Mouse (Mus musculus) intestine, embryonic 15.5 days (tissue): ENCODE measurements at regions not wholly inside any gene's neighbourhood (a gene's known extent, or its start where the extent isn't known, plus 50 kb on each side); places are given as distances from the start of the nearest gene placed in this dataset.

ENCODE experiments used
- ATAC-seq: fragments of 200-750 bp; cut with Nextera tagmentation; 2 replicates; pipeline ENCODE4 v1.8.0; 2017; ENCODE audit warnings: moderate TSS enrichment, moderate library complexity
- H3K27ac ChIP-seq: fragments of 300-500 bp; sonication (generic); 2 replicates; pipeline ENCODE4 v1.5.1; 2015; ENCODE audit warnings: mild to moderate bottlenecking, inconsistent platforms
- H3K27me3 ChIP-seq: fragments of 300-500 bp; sonication (generic); replicated peaks from 2 replicates; pipeline ENCODE4 v1.6.1; 2015; ENCODE audit warnings: inconsistent platforms
- H3K36me3 ChIP-seq: fragments of 300-500 bp; sonication (generic); 2 replicates; pipeline ENCODE4 v1.6.1; 2015; ENCODE audit warnings: inconsistent platforms
- H3K4me1 ChIP-seq: fragments of 300-500 bp; sonication (generic); replicated peaks from 2 replicates; pipeline ENCODE4 v1.6.1; 2015; ENCODE audit warnings: inconsistent platforms
- H3K4me2 ChIP-seq: fragments of 300-500 bp; sonication (generic); replicated peaks from 2 replicates; pipeline ENCODE4 v1.6.1; 2015; ENCODE audit warnings: mild to moderate bottlenecking, inconsistent platforms
- H3K4me3 ChIP-seq: fragments of 300-500 bp; sonication (generic); replicated peaks from 2 replicates; pipeline ENCODE4 v1.5.1; 2015; ENCODE audit warnings: inconsistent platforms
- H3K9ac ChIP-seq: fragments of 300-500 bp; sonication (generic); 2 replicates; pipeline ENCODE4 v1.6.1; 2015; ENCODE audit warnings: inconsistent platforms
- H3K9me3 ChIP-seq: fragments of 300-500 bp; sonication (generic); 2 replicates; pipeline ENCODE4 v1.6.1; 2016; ENCODE audit warnings: inconsistent platforms
- WGBS: fragments of 180-500 bp; shearing (Covaris S2); methylation state at CpG from one replicate; pipeline ENCODE4 v1.1.7; 2015; 5-methylcytosine and 5-hydroxymethylcytosine counted together

DNA sequence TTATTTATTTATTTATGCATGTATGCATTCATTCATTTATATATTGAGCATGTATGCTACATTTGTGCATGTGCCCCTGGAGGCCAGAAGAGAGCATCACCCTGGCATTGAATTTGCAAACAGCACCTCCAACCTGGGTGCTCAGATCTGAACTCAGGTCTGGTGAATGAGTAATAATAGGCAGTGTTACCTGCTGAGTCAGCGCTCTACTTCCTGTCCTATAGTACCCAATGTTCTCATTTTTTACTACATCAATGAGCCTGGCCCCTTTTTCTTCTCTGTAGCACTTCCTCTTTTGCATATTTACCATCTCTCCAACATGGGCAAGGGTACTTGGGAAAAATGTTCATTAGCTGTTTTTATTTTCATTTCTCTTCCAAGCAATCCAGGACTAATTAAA, 2711.9 kb upstream of the 5930422O12Rik start:
- Histone ChIP-seq H3K4me3 (no peak overlapping the region), H3K9ac (no peak overlapping the region), H3K4me2 (no peak overlapping the region), H3K27me3 (no peaks in the 10 kb centered on the region), H3K4me1 (no peaks in the 10 kb centered on the region), H3K36me3 (no peaks in the 10 kb centered on the region), H3K27ac (no peak overlapping the region), H3K9me3 (no peaks in the 10 kb centered on the region)
- no peak for ATAC-seq
- 83% methylated on average over 1 of the region's 1 CpGs for WGBS

DNA sequence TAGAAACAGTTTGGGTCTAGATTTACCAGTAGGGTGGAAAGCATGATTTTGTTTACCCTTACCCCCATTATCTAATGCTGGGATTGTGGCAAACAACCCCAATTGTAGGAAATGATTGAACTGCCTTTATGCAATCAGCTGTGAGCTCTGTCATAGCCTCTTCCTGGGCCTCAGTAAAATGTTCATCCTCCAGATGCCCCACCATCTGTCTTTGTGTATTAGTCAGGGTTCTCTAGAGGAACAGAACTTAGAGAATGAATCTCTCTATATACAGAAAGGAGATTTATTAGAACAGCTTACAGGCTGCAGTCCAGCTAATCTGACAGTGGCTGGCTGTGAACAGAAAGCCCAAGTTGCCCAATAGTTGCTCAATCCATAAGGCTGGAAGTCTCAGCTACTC, 2698.1 kb upstream of the 5930422O12Rik start:
- no peaks in the 10 kb centered on the region for H3K36me3 ChIP-seq
- no peaks in the 10 kb centered on the region for H3K27me3 ChIP-seq
- no peak for ATAC-seq
- H3K9me3 ChIP-seq: no peaks in the 10 kb centered on the region
- H3K4me3 ChIP-seq: no peak overlapping the region
- H3K9ac ChIP-seq: no peak overlapping the region
- no peak overlapping the region for H3K4me2 ChIP-seq
- no peak overlapping the region for H3K27ac ChIP-seq
- H3K4me1 ChIP-seq: no peaks in the 10 kb centered on the region

DNA sequence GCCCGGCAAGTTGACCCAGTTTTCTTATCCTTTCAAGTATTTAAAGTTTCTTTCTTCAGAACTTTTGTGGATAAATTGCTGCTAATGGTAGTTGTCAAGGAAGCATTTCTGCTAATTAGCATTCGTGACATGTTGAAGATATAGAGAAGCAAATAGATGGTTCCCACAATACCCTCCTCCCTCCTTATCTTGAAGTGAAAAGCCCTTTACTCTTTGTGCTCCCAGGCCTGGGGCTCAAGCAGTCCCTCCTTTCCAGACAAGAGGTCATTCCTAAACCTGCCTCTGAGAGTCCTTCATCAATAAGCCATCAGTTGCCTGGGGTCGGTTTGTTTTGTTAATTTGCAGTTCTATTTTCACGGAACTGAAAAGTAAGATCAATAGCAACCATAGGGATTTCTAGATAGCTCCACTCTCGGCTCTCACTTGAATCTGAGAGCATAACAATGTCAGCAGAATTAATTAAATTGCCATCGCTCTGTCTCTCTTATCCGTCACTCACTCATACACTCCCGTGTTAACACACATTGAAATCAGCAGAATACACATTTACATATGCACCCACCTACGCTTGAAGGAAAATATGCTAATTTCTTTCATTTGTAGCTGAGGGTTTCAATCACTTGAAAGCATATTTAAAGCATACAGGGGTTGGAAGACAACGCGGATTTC, 2695.8 kb upstream of the 5930422O12Rik start:
- no peaks in the 10 kb centered on the region for H3K36me3 ChIP-seq
- no peak for ATAC-seq
- H3K9ac ChIP-seq: no peak overlapping the region
- no peaks in the 10 kb centered on the region for H3K27me3 ChIP-seq
- no peaks in the 10 kb centered on the region for H3K4me1 ChIP-seq
- no peak overlapping the region for H3K27ac ChIP-seq
- no peak overlapping the region for H3K4me3 ChIP-seq
- WGBS: 75% methylated on average over 11 of the region's 11 CpGs
- H3K4me2 ChIP-seq: no peak overlapping the region
- no peaks in the 10 kb centered on the region for H3K9me3 ChIP-seq

DNA sequence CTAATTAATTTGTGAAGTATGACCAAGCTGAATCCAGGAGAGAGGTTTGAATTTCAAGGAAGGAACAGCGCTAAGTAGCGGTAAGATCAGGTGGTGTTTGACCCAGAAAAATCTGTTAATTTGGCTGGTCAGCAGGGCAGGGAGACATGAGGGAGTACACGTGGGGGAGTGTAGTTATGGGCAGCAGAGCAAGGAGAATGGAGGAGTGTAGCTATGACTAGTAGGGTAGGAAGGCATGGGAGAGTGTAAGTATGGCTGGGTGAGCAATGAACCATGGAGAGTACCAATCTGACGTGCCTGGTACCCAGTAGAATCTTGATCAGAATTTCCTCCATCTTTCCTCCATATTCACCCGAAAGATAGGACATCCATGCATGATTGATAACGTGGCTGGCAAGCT, 2695.1 kb upstream of the 5930422O12Rik start:
- whole genome bisulfite sequencing: 80% methylated on average over 6 of the region's 6 CpGs

DNA sequence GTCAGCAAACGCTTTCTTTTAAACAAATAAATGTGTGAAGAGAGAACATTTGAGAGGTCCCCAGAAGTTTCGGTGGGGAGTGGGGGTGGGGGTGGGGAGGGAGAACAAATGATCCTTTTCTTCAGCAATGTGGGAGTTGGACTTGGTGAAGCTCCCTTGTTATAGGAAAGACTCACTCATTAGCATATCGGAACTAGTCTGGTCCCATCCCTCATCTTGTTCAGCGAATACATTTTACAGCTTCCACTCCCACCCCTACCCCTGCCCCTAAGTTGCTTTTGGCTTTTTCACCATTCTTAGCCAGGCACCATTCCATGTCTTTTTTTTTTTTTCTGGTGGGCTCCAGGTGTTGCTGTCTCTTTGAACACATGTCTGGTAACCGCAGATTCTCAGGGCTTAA, 2693.2 kb upstream of the 5930422O12Rik start:
- H3K4me1 ChIP-seq: no peaks in the 10 kb centered on the region

More for the DNA sequence above, 2695.1 kb upstream of the 5930422O12Rik start:
- Histone ChIP-seq H3K4me2 (no peak overlapping the region), H3K9ac (no peak overlapping the region), H3K4me1 (no peaks in the 10 kb centered on the region), H3K9me3 (no peaks in the 10 kb centered on the region), H3K27ac (no peak overlapping the region), H3K36me3 (no peaks in the 10 kb centered on the region), H3K27me3 (no peaks in the 10 kb centered on the region), H3K4me3 (no peak overlapping the region)
- ATAC-seq: no peak

DNA sequence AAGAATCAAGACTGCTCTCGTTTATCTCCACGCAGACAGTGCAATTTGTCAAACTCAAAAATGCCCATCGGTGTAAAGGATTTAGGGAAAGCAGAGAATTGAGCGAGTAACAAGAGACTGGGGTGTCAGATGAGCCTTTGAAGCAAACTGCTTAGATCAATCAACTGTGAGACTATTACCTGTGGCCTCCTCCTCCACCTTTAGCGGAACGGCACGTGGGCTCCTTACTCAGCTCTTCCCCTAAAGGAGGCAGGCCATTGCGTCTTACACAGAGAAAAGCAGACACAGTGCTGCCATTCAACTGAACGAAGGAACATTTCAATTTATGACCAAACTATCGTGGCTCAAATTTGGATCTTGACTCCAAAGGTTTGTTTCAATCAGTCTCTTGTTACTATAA, 2692.8 kb upstream of the 5930422O12Rik start:
- no peak for ATAC-seq
- Histone ChIP-seq H3K9me3 (no peaks in the 10 kb centered on the region), H3K27me3 (no peaks in the 10 kb centered on the region), H3K9ac (no peak overlapping the region), H3K4me2 (no peak overlapping the region), H3K36me3 (no peaks in the 10 kb centered on the region), H3K27ac (no peak overlapping the region), H3K4me1 (no peaks in the 10 kb centered on the region), H3K4me3 (no peak overlapping the region)
- 64% methylated on average over 10 of the region's 10 CpGs for WGBS

More for the DNA sequence above, 2693.2 kb upstream of the 5930422O12Rik start:
- Histone ChIP-seq H3K27ac (no peak overlapping the region), H3K27me3 (no peaks in the 10 kb centered on the region), H3K36me3 (no peaks in the 10 kb centered on the region), H3K9me3 (no peaks in the 10 kb centered on the region), H3K9ac (no peak overlapping the region), H3K4me2 (no peak overlapping the region), H3K4me3 (no peak overlapping the region)
- no peak for ATAC-seq
- WGBS: 46% methylated on average over 5 of the region's 5 CpGs

DNA sequence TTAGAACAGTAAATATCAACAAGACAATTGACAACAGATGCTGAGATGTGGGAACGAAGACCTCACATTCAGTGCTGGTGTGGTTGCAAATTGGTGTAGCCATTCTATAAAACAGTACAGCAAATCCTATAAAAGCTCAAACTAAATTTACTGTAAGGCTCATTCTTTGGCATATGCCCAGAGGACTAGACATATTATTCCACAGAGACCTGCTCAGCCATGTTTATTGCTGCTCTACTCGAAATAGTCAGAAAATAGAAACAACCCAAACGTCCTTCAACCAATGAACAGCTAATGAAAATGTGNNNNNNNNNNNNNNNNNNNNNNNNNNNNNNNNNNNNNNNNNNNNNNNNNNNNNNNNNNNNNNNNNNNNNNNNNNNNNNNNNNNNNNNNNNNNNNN, 2681.6 kb upstream of the 5930422O12Rik start:
- no peaks in the 10 kb centered on the region for H3K27me3 ChIP-seq
- H3K4me2 ChIP-seq: no peak overlapping the region
- H3K27ac ChIP-seq: no peak overlapping the region
- ATAC-seq: no peak
- no peaks in the 10 kb centered on the region for H3K36me3 ChIP-seq
- H3K4me3 ChIP-seq: no peak overlapping the region
- no peaks in the 10 kb centered on the region for H3K9me3 ChIP-seq
- H3K4me1 ChIP-seq: no peaks in the 10 kb centered on the region
- 72% methylated on average over 3 of the region's 3 CpGs for WGBS
- no peak overlapping the region for H3K9ac ChIP-seq
